Mouse (Mus musculus): ENCODE measurements around the gene Baz2b. TPM values are rescaled to one million over a fixed set of nuclear protein-coding genes. Genes with fewer than 3 reads are reported as not detected.
A peak's percentile ranks its signal among the peaks of the same experiment; 100 is the strongest.
"Not testable (repeated sequence)": the region's sequence is repeated elsewhere in the genome, so short reads cannot be mapped to it uniquely, and the experiment has no call there.

The Baz2b gene
- polyA plus RNA-seq, 1 experiment from 2014 or later = 56.7 TPM

- Histone ChIP-seq H3K36me3 (ENCODE audit: control insufficient read depth, insufficient read depth, low read length) (no peaks in the 10 kb centered on the region), H3K9ac (ENCODE audit: low read length) (no peak overlapping the region), H3K27me3 (ENCODE audit: control insufficient read depth, insufficient read depth, low read depth, low read length) (no peaks in the 10 kb centered on the region), H3K27ac (ENCODE audit: low read length) (no peak overlapping the region), H3K4me2 (ENCODE audit: low read depth, low read length) (no peak overlapping the region), H3K4me3 (ENCODE audit: low read length) (no peak overlapping the region), H3K9me3 (ENCODE audit: control insufficient read depth, low read length) (no peaks in the 10 kb centered on the region), H3K4me1 (replicated peaks; ENCODE audit: control insufficient read depth, insufficient read depth, low read length) (peaks cover 15% of the 10 kb centered on the region)
- 69% methylated on average over 4 of the region's 4 CpGs for WGBS
- no peak for ATAC-seq (ENCODE audit: low read depth)
Observed at GRCm38 (mm10) chr2:60082225-60082624, 127.4 kb downstream of the Baz2b start.

- Histone ChIP-seq H3K4me2 (ENCODE audit: low read depth, low read length) (no peak overlapping the region), H3K9ac (ENCODE audit: low read length) (no peak overlapping the region), H3K9me3 (ENCODE audit: control insufficient read depth, low read length) (no peaks in the 10 kb centered on the region), H3K4me3 (ENCODE audit: low read length) (no peak overlapping the region), H3K4me1 (replicated peaks; ENCODE audit: control insufficient read depth, insufficient read depth, low read length) (peaks cover 11% of the 10 kb centered on the region), H3K27ac (ENCODE audit: low read length) (no peak overlapping the region), H3K36me3 (ENCODE audit: control insufficient read depth, insufficient read depth, low read length) (no peaks in the 10 kb centered on the region), H3K27me3 (ENCODE audit: control insufficient read depth, insufficient read depth, low read depth, low read length) (no peaks in the 10 kb centered on the region)
- 44% methylated on average over 4 of the region's 4 CpGs for WGBS
- ATAC-seq (ENCODE audit: low read depth) = no peak
Observed at GRCm38 (mm10) chr2:60080831-60081230, 128.8 kb downstream of the Baz2b start.

GRCm38 (mm10) chr2:60077631-60078030, 132.0 kb downstream of the Baz2b start:
- ATAC-seq (ENCODE audit: low read depth) = no peak
- H3K27ac ChIP-seq (ENCODE audit: low read length) = no peak overlapping the region
- 71% methylated on average over 9 of the region's 9 CpGs for WGBS

GRCm38 (mm10) chr2:60076800-60077199, 132.8 kb downstream of the Baz2b start:
- no peaks in the 10 kb centered on the region for H3K36me3 ChIP-seq (ENCODE audit: control insufficient read depth, insufficient read depth, low read length)
- H3K4me3 ChIP-seq (ENCODE audit: low read length) = no peak overlapping the region
- no peak overlapping the region; the same call in 1 of the 2 replicates for H3K4me2 ChIP-seq (ENCODE audit: low read depth, low read length)
- 71% methylated on average over 7 of the region's 7 CpGs for WGBS
- H3K4me1 ChIP-seq (replicated peaks; ENCODE audit: control insufficient read depth, insufficient read depth, low read length) = peaks cover 4% of the 10 kb centered on the region; the same call in 1 of the 2 replicates
- no peaks in the 10 kb centered on the region for H3K27me3 ChIP-seq (ENCODE audit: control insufficient read depth, insufficient read depth, low read depth, low read length)
- ATAC-seq (ENCODE audit: low read depth) = no peak
- no peak overlapping the region for H3K9ac ChIP-seq (ENCODE audit: low read length)
- 0 out of 2 replicates have a peak overlapping the region, but pooled peaks have one; percentile 39 for H3K27ac ChIP-seq (ENCODE audit: low read length)
- no peaks in the 10 kb centered on the region for H3K9me3 ChIP-seq (ENCODE audit: control insufficient read depth, low read length)

More at GRCm38 (mm10) chr2:60077631-60078030, 132.0 kb downstream of the Baz2b start:
- no peak overlapping the region for H3K4me3 ChIP-seq (ENCODE audit: low read length)
- no peak overlapping the region for H3K4me2 ChIP-seq (ENCODE audit: low read depth, low read length)
- no peaks in the 10 kb centered on the region for H3K9me3 ChIP-seq (ENCODE audit: control insufficient read depth, low read length)
- H3K9ac ChIP-seq (ENCODE audit: low read length) = no peak overlapping the region
- H3K4me1 ChIP-seq (replicated peaks; ENCODE audit: control insufficient read depth, insufficient read depth, low read length) = peaks cover 7% of the 10 kb centered on the region
- no peaks in the 10 kb centered on the region for H3K27me3 ChIP-seq (ENCODE audit: control insufficient read depth, insufficient read depth, low read depth, low read length)
- no peaks in the 10 kb centered on the region for H3K36me3 ChIP-seq (ENCODE audit: control insufficient read depth, insufficient read depth, low read length)

- no peaks in the 10 kb centered on the region for H3K27me3 ChIP-seq (ENCODE audit: control insufficient read depth, insufficient read depth, low read depth, low read length)
- H3K36me3 ChIP-seq (ENCODE audit: control insufficient read depth, insufficient read depth, low read length) = no peaks in the 10 kb centered on the region; the same call in 1 of the 2 replicates
- no peak overlapping the region for H3K9ac ChIP-seq (ENCODE audit: low read length)
- no peaks in the 10 kb centered on the region for H3K9me3 ChIP-seq (ENCODE audit: control insufficient read depth, low read length)
- no peak overlapping the region for H3K27ac ChIP-seq (ENCODE audit: low read length)
- H3K4me2 ChIP-seq (ENCODE audit: low read depth, low read length) = no peak overlapping the region
- H3K4me1 ChIP-seq (replicated peaks; ENCODE audit: control insufficient read depth, insufficient read depth, low read length) = peaks cover 4% of the 10 kb centered on the region; the same call in 1 of the 2 replicates
- no peak overlapping the region for H3K4me3 ChIP-seq (ENCODE audit: low read length)
- ATAC-seq (ENCODE audit: low read depth) = no peak
- 68% methylated on average over 1 of the region's 1 CpGs for WGBS
Observed at GRCm38 (mm10) chr2:60076025-60076424, 133.6 kb downstream of the Baz2b start.

- ATAC-seq (ENCODE audit: low read depth); H3K4me1 ChIP-seq (replicated peaks; ENCODE audit: control insufficient read depth, insufficient read depth, low read length); H3K36me3 ChIP-seq (ENCODE audit: control insufficient read depth, insufficient read depth, low read length); H3K4me3 ChIP-seq (ENCODE audit: low read length); H3K27me3 ChIP-seq (ENCODE audit: control insufficient read depth, insufficient read depth, low read depth, low read length); H3K9me3 ChIP-seq (ENCODE audit: control insufficient read depth, low read length); H3K4me2 ChIP-seq (ENCODE audit: low read depth, low read length); H3K27ac ChIP-seq (ENCODE audit: low read length); H3K9ac ChIP-seq (ENCODE audit: low read length): not testable (repeated sequence)
- WGBS = 84% methylated on average over 1 of the region's 1 CpGs
Observed at GRCm38 (mm10) chr2:60073798-60074197, 135.8 kb downstream of the Baz2b start.

- peaks cover 2% of the 10 kb centered on the region; the same call in 1 of the 2 replicates for H3K36me3 ChIP-seq (ENCODE audit: control insufficient read depth, insufficient read depth, low read length)
- H3K4me3 ChIP-seq (ENCODE audit: low read length) = no peak overlapping the region
- no peaks in the 10 kb centered on the region for H3K9me3 ChIP-seq (ENCODE audit: control insufficient read depth, low read length)
- H3K9ac ChIP-seq (ENCODE audit: low read length) = no peak overlapping the region
- no peak overlapping the region for H3K27ac ChIP-seq (ENCODE audit: low read length)
- peaks cover 2% of the 10 kb centered on the region; the same call in 1 of the 2 replicates for H3K4me1 ChIP-seq (replicated peaks; ENCODE audit: control insufficient read depth, insufficient read depth, low read length)
- 47% methylated on average over 8 of the region's 8 CpGs for WGBS
- peak; percentile 69 for ATAC-seq (ENCODE audit: low read depth)
- H3K4me2 ChIP-seq (ENCODE audit: low read depth, low read length) = no peak overlapping the region
- H3K27me3 ChIP-seq (ENCODE audit: control insufficient read depth, insufficient read depth, low read depth, low read length) = no peaks in the 10 kb centered on the region
Observed at GRCm38 (mm10) chr2:60071813-60072212, 137.8 kb downstream of the Baz2b start.

GRCm38 (mm10) chr2:60070938-60071337, 138.7 kb downstream of the Baz2b start:
- no peaks in the 10 kb centered on the region for H3K27me3 ChIP-seq (ENCODE audit: control insufficient read depth, insufficient read depth, low read depth, low read length)
- no peaks in the 10 kb centered on the region; the same call in 1 of the 2 replicates for H3K4me1 ChIP-seq (replicated peaks; ENCODE audit: control insufficient read depth, insufficient read depth, low read length)
- no peaks in the 10 kb centered on the region for H3K9me3 ChIP-seq (ENCODE audit: control insufficient read depth, low read length)
- H3K4me3 ChIP-seq (ENCODE audit: low read length) = no peak overlapping the region
- H3K4me2 ChIP-seq (ENCODE audit: low read depth, low read length) = no peak overlapping the region
- peaks cover 2% of the 10 kb centered on the region; the same call in 1 of the 2 replicates for H3K36me3 ChIP-seq (ENCODE audit: control insufficient read depth, insufficient read depth, low read length)
- WGBS = 61% methylated on average over 5 of the region's 5 CpGs
- H3K9ac ChIP-seq (ENCODE audit: low read length) = no peak overlapping the region
- no peak overlapping the region for H3K27ac ChIP-seq (ENCODE audit: low read length)
- no peak for ATAC-seq (ENCODE audit: low read depth)

GRCm38 (mm10) chr2:60068468-60068867, 141.2 kb downstream of the Baz2b start:
- 86% methylated on average over 3 of the region's 3 CpGs for WGBS

GRCm38 (mm10) chr2:60065415-60065814, 144.2 kb downstream of the Baz2b start:
- no peaks in the 10 kb centered on the region for H3K27me3 ChIP-seq (ENCODE audit: control insufficient read depth, insufficient read depth, low read depth, low read length)
- no peaks in the 10 kb centered on the region for H3K9me3 ChIP-seq (ENCODE audit: control insufficient read depth, low read length)
- H3K4me1 ChIP-seq (replicated peaks; ENCODE audit: control insufficient read depth, insufficient read depth, low read length) = no peaks in the 10 kb centered on the region
- no peak for ATAC-seq (ENCODE audit: low read depth)
- peaks cover 6% of the 10 kb centered on the region for H3K36me3 ChIP-seq (ENCODE audit: control insufficient read depth, insufficient read depth, low read length)
- 73% methylated on average over 5 of the region's 5 CpGs for WGBS
- H3K4me3 ChIP-seq (ENCODE audit: low read length) = no peak overlapping the region
- H3K4me2 ChIP-seq (ENCODE audit: low read depth, low read length) = no peak overlapping the region
- H3K9ac ChIP-seq (ENCODE audit: low read length) = no peak overlapping the region
- no peak overlapping the region for H3K27ac ChIP-seq (ENCODE audit: low read length)

More at GRCm38 (mm10) chr2:60068468-60068867, 141.2 kb downstream of the Baz2b start:
- no peak overlapping the region for H3K4me3 ChIP-seq (ENCODE audit: low read length)
- H3K9me3 ChIP-seq (ENCODE audit: control insufficient read depth, low read length) = no peaks in the 10 kb centered on the region
- H3K27me3 ChIP-seq (ENCODE audit: control insufficient read depth, insufficient read depth, low read depth, low read length) = no peaks in the 10 kb centered on the region
- H3K9ac ChIP-seq (ENCODE audit: low read length) = no peak overlapping the region
- ATAC-seq (ENCODE audit: low read depth) = no peak
- H3K27ac ChIP-seq (ENCODE audit: low read length) = no peak overlapping the region
- no peaks in the 10 kb centered on the region; the same call in 1 of the 2 replicates for H3K4me1 ChIP-seq (replicated peaks; ENCODE audit: control insufficient read depth, insufficient read depth, low read length)
- H3K4me2 ChIP-seq (ENCODE audit: low read depth, low read length) = no peak overlapping the region
- peaks cover 8% of the 10 kb centered on the region for H3K36me3 ChIP-seq (ENCODE audit: control insufficient read depth, insufficient read depth, low read length)
